Mouse (Mus musculus) lung, postnatal 14 days (tissue): Measurements from ENCODE around the gene Atad5.
"Not testable (repeated sequence)": the region's sequence is repeated elsewhere in the genome, so short reads cannot be mapped to it uniquely, and the experiment has no call there.

ENCODE experiments used
- DNase-seq: peaks from one replicate; pipeline ENCODE4 v3.0.0; 2021

Gene Atad5

DNA sequence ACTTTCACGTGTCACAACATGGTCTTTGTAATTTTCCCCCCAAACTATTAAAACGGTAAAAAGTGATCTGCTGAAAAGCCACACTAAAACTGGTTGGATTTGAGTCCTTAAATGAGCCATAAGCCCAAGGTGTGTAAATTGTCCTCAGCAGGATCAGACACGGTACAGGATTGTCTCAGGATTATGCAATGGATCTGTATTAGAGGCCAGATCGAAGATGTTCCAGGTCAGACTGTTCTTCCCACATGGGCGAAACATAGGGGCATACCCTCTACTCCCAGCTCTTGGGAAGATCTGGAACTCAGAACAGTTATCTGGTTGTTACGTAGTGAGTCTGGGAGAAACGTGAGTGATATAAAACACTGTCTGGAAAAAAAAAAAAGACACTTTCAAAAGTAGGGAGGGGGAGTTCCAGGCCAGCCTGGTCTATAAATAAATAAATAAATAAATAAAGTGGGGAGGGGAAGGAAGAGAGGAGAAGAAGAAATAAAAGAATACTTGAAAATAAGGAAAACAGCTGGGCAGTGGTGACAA lies 7.3 kb upstream of the Atad5 start:
- no peak for DNase-seq

DNA sequence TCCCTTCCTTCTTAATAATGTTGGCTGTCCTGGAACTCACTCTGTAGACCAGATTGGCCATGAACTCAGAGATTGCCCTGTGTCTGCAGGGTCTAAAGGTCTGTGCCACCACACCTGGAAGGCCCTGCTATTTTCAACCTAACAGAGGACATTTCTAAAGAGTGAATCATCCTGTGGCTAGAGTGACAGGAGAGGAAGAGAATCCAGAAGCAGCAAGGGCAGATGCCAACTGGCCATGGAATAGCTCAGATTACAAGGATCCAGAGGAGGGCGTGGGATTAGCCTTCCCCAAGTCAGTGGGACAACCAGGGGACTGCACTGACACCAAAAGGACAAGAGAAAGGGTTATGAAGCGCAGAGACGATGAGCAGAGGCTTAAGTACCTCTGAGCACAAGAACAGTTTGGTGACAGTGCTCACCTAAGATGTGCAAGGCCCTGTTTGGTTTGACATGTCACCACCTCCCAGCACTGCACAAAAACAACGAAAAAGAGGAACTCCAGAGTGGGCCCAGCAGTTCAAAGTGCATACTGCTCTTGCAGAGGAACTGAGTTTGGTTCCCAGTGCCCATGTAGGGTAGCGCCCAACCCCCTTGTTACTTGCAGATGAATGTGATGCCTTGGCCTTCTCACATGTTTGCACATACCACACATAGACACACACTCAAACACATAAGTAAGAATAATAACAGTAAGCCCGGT lies 3.7 kb upstream of the Atad5 start:
- DNase-seq: peak; percentile 28

DNA sequence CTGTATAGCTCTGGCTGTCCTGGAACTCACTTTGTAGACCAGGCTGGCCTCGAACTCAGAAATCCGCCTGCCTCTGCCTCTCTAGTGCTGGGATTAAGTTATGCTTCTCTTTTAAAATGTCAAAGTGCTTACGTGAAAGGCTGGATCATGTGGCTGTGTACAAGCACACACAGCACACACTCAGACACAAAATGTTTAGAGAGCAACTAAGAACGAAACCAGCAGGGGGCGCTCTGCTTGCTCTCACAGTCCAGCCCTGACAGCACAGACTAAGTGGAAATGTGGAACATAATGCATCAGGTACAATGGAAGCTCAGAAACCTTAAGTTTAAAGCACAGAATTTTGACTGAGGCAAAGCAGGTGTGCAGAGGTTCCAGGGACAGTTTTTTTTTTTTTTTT lies 2.4 kb upstream of the Atad5 start:
- DNase-seq: peak; percentile 93

DNA sequence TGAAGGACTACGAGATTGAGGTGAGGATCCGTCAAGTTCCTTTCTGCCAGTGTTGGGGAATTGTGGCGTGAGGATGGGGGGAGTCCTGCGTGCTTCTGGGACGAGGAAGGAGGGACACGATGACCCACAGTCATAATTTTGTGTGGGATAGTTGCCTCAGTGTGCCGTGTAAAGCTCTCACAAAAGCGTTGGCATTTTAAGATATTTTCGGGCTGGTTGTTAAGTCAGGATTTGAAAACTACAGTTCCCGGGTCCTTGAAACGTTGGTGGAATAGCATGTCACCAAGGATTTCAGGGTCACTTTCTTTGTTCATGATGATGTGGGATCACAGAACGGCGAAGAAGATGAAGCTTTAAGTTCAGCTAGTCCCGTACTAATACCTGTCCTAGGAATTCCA lies 616 bp downstream of the Atad5 start:
- DNase-seq: no peak

DNA sequence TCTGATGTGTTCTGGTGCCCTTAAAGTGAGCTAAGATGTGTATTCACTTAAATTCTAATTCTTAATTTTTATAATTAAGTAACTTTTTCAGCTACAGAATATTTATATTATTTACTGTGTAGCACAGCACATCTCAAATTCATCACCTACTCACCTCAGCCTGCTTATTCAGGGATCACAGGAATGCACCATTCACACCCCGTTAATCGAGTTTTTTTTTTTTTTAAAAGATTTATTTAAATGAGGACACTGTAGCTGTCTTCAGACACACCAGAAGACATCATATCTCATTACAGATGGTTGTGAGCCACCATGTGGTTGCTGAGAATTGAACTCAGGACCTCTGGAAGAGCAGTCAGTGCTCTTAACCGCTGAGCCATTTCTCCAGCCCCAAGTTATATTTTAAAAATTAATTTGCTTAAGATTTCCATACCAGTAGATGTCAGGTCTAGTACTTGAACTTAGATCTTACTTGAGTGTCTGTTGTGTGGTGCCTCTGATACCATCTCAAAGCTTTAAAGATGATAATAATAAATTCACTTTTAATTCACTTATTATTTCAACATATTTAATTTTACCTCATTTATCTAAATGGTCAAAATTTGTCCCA lies 1.5 kb downstream of the Atad5 start:
- DNase-seq: no peak

DNA sequence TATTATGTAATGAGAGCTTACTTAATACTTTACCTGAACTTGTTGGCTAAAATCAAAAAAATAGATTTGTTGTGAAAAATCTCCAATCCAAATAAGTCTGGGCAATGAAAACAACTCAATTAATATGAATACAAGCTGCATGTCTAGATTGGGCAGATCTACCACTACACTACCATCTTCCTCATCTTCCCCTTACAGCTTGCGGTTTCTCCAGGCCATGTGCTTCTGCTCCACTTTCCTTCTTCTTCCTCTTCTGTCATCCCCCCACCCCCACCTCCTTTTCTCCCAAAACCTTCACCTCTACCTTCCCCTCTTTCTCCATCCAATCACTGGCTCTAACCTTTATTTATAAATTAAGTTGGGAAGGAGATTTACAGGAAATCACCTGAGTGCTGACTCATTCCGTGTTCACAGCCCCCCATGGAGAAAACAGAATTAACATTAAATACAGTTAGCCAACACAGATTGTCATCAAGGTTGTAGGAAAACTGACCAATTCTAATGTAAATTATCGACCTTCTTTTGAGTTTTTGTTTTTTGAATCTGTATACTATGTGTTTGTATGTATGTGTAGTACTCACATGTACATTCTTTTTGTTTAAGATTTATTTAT lies 9.3 kb downstream of the Atad5 start:
- DNase-seq: no peak

DNA sequence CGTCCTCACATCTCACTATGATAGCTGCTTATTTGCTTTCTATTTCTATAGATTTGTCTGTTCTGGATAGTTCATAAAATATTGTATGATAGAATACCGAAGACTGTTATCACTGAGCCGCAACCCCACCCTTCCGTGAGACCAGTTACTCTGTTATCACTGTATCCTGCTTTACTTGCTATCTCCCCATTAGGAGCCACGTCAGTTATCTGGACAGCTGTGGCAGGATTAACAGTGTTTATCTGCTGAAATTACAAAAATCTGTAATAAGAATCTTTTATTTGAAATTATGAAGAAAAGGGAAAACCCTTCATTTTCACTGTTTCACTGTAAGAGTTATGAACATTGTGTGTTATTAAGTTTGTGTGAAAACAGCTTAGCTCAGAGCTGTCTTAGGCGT lies 12.1 kb downstream of the Atad5 start:
- DNase-seq: no peak

DNA sequence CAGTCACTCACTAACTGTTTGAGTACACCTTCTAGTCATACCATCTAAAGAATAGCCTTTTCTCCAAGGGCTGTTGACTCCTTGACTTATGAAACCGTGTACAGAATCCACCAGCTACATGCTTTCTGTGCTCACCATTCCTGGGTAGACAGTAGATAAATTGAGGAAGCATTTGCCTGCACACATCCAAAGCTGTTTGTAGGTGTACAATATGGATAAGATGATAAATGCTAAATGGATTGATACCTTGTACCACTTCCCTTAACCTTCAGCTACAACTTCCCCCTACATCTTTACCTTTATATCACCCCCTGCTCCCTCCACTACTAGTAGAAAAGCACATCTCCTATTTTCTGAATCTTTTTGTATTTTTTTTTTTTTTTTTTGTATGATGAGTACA lies 15.2 kb downstream of the Atad5 start:
- DNase-seq: no peak

DNA sequence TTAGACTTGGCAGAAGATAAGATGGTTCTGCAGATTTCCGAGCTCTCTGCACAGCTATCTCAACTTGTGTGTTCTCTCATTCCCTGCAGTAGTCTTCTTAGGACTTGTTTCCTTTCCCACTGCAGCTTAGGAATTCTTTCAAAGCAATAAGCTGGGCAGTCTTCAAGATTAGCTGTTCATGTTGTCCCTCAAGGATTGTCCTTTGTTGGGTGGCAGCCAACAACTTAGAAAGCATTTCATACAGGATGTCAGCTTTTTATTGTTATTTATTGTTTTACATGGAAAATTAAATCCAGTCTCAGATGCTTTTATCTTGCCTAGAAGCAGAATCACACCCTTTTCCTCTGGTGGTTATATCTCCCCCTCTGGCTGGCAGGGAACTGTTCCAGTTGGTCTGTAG lies 27.2 kb downstream of the Atad5 start:
- DNase-seq: no peak

DNA sequence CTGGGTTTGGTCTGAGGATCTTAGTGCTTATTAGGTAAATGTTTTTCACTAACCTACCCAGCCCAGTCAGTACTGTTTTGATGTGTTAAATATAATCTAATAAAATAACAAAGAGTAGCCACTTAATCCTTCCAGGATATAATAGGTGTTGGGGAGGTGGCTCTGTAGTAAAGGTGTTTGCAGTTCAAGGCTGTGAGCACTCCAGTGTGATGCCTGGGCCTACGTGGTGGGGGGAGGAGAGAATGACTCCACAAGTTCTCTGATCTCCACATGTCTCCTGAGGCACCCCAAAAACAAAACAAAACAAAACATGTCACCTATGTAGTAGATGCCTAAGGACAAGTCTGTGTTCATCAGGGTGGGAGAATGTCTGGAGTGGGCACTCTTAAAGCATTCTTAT lies 42.9 kb downstream of the Atad5 start:
- no peak for DNase-seq

DNA sequence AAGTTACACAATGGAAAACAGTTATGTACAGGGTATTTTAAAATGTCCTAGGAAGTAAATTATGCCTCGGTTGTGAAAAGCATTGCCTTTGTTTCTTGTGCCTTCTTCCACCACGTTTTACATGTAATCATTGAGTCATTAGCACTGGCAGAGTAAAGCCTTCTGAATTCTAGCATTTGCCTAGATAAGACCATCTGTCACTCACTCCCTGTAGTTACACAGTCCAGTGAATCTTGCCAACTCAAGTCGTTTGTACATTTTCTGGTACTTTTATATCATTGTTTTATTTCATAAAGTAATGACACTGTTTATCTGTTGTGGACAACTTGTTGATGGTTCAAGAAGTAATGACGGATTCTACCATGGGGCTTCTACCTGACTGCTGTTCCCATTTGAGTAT lies 45.5 kb downstream of the Atad5 start:
- no peak for DNase-seq

DNA sequence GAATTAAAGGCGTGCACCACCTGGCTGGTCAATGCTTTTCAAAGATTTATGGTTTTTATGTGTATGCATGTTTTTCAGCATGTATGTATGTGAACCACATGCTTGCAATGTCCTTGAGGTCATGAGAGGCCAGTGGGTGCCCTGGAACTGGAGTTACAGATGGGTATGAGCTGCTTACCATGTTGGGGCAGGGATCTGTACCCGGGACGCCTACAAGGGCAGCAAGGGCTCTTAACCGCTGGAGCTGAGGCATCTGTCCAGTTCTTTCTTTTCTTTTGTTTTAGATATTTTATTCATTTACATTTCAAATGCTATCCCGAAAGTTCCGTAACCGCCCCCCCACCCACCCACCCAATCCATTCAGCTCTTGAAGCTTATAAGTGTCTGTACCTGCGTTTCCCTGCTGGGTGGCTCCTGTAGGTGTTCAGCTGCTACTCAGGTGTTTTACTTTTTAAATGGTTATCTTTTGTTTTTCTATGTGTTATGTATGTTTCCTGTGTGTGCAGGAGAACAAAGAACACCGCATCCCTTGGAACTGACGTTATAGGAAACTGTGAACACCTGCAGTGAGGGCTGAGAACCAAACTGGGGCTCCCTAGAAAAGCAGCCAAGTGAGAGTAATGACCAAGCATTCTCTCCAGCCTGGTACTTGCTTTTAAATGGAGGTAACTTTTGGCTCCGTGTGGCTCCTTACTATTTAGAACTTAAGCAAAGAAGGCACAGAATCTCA lies 46.9 kb downstream of the Atad5 start:
- no peak for DNase-seq

DNA sequence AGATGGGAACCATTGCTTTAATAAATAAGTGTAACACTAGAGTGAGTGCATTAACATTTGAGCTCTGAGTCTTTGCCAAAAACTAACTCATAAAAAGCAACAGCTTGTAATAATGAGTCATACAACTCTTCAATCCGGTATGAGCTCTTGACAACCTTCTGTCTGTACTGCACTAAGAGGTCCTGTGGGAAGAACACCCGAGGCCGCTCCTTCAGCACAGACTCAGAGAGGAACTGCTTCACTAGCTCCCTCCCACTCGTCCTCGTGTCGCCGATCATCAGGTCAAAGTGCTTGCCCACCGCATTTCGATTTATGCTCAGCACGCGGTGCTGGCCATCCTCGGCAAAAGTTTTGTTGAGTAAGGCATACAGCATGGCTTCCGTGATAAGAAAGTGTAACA lies 47.6 kb downstream of the Atad5 start:
- no peak for DNase-seq

DNA sequence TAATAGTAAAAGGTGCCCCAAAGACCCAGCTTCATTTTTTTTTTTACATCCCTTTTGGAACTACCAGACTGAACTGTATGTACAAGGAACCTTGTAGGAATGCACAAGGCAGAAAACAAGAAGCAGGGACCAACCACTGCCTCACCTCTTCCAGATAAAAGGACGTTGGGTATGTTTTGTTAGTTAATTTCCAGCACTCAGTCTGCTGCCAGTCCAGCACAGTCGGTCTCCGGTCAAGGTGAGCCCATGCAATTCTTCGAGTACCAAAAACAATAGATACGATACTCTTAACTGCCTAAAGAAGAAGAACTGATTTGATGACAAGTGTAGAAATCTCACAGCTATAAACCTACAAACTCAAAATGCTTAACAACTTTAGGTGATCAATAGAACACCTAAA lies 48.6 kb downstream of the Atad5 start:
- DNase-seq: no peak

DNA sequence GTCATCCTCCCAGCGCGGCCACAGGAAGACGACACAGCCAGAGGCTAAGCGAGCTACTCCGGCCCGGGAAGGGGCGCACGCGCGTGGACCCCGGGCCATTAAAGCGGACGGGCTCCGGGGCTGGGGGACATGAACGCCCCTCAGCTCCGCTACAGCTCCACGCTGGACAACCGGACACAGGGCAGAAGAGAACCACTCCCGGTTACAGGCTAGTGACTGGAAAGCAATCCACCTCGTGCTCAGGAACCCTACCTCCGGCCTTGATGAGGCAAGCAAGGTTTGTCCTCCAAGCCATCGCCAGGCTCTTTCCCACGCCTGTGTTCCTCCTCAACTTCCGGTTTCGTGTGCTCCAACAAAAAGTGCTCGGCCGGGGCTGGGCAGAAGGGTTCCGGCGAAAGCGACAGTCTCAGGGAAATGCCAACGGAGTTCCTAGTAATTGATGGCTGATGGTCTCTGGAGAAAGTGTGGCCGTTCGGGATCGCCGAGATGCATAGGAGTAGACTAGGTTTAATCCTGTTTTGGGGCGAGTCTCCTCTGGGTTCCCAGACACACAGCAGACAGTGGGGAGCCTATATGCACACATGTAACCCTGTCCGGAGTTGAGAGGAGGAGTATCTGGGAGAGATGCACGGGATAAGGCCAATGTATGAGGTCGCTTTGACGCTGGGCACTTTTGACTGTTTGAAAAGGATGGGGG lies 52.8 kb downstream of the Atad5 start, which contains the start of gene Tefm:
Tefm (minus strand) TSS at position 351 of the 697 bp plus-strand sequence.
- DNase-seq: peak; percentile 83

DNA sequence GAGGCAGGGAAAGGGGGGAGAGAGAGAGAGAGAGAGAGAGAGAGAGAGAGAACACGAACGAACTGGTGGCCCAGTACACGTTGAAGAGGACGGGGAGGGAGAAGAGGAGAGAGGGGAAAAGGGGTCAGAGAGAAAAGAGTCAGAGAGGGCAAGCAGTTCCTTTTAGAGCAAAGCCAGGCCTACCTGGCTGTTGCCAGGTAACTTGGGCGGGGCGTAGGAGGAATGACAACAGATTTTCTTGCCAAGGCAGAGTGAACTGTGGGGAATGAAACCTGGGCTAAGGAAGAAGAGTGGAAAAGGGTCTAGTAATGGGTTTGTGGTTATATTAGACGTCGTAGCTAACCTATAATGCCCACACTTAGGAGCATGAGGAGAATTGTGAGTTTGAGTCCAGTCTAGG lies 53.7 kb downstream of the Atad5 start:
- DNase-seq: no peak

DNA sequence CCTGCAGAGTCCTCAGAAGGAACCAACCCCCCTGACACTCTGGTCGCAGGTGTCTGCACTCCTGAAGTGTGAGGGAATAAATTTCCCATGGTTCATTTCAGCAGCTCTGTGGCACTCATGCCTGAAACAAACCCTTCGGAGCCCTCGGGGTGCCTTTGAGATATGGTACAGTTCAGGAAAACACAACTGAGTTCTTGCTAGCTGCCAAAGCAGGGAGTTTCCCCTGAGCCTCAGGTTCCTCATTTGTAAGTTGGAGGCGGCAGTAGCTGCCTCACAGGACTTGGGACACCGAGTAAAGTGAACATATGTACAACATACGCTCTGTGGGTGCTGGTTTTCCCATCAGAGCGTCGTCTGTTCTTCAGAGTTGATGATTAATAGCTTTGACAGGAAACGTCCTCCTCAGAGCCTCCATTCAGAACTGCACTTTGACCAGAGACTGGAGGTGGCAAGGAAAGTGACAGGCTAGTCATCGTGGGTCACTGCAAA lies 56.6 kb downstream of the Atad5 start:
- no peak for DNase-seq

DNA sequence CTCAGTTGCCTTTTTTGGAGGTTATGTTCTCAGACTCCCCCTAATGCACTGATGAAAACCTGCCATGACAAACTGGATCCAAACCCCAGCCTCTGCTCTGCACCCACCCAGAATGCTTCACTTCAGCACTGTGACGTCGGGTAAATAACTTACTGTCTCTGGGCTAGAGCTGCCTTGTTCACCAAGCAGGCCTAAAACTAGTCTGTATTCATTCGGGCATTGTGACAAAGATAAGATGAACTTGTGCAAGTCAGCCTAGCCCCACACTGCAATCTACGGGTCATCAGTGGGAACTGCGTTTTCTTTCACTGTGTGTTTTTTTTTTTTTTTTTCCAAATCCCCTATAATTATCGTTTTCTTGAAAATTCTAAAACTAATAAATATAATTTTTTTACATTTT lies 58.5 kb downstream of the Atad5 start:
- no peak for DNase-seq

DNA sequence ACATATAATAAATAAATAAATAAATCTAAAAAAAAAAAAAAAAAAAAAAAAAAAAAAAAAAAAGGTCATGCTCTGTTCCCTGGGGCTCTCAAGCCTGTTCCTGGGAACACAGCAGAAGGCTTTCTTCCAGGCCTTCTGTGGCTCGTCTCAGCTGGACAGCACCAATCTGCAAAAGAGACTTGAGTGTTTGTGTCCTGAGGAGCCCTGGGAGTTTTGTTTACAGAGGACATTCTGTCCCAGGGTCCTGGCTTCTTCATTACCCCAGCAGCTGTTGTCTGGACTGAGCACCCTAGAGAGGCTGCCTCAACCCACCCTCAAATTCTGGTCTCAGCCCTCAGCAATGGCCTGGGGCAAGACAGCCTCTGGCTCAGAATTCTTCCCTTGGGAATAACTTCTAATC lies 59.1 kb downstream of the Atad5 start:
- DNase-seq: no peak

DNA sequence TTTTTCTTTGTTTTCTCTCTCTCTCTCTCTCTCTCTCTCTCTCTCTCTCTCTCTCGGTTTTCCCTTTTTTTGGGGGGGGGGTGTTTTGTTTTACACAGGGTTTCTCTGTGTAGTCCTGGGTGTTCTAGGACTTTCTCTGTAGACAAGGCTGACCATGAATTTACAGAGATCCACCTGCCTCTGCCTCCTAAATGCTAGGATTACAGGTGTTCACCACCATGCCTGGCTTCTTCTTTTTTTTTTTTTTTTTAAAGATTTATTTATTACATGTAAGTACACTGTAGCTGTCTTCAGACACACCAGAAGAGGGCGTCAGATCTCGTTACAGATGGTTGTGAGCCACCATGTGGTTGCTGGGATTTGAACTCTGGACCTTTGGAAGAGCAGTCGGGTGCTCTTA lies 59.8 kb downstream of the Atad5 start:
- DNase-seq: not testable (repeated sequence)

DNA sequence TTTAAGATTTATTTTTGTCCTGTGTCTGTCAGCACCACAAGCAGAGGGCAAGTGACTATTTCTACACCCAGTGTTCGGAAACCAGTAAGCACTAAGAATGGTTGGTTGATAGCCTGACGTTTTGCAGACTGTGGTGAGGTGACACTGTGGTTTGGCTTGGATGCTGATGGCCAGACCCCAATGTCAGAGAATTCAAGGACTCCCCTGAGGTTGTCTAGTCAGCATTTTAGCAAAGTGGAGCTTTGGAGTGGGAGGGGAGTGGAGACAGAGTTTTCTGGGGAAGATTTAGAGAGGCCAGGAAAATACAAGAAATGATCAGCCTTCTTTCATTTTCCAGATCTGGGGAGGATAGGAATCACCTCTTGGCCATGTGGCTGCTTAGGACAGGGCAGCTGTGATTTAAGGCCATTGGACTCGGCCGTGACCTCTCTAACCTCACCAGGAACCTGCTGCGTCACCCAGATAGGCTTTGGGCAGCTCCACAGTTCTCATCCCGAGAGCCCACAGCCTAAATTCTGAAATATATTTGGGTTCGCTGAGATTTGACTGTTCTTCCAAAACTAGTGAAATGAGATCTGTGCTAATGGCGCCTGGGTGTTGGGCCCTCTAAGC lies 60.3 kb downstream of the Atad5 start:
- DNase-seq: no peak

DNA sequence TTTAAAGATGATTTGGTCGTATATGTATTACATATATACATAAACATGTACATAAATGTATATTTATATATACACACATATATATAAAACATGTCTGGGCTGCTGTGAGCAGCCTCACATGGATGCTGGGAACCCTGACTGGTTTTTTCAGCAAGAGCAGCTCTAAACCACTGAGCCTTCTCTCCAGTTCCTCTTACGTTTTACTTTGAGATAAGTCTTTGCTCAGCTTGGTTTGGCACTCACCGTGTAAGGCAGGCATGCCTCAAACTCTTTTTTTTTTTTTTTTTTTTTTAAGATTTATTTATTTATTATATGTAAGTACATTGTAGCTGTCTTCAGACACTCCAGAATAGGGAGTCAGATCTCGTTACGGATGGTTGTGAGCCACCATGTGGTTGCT lies 61.4 kb downstream of the Atad5 start:
- DNase-seq: no peak
